Mouse (Mus musculus) kidney, adult 9 months (tissue): Measurements from ENCODE around the gene Peli2.

Experiments
- DNase-seq: peaks from one replicate; pipeline ENCODE4 v3.0.0; 2022

Peli2 gene

DNA sequence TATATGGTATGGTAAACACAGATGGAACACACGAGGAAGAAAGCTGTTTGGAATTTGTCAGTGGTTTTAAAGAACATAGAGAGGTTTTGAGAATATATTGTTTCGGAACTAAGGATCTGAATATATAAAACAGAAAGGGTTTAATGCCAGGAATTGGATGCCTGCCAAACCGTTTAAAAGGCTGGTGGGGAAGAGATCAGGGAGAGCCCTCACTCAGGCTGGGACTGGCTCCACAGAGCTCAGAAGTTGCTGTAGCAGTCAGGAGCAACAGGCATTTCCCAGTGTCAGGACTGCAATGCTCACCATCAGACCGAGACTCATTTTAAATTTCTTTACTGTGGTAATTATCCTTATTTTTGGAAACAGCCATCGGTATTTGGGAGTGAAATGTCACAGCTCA is 76.2 kb downstream of the Peli2 start:
- no peak for DNase-seq

GRCm38 (mm10) chr14:48197287-48197686 is 76.7 kb downstream of the Peli2 start:
- no peak for DNase-seq

- peak; percentile 30 for DNase-seq
Observed at GRCm38 (mm10) chr14:48198190-48198954, 77.7 kb downstream of the Peli2 start.

- DNase-seq: no peak
Observed at GRCm38 (mm10) chr14:48198957-48199356, 78.3 kb downstream of the Peli2 start.

DNA sequence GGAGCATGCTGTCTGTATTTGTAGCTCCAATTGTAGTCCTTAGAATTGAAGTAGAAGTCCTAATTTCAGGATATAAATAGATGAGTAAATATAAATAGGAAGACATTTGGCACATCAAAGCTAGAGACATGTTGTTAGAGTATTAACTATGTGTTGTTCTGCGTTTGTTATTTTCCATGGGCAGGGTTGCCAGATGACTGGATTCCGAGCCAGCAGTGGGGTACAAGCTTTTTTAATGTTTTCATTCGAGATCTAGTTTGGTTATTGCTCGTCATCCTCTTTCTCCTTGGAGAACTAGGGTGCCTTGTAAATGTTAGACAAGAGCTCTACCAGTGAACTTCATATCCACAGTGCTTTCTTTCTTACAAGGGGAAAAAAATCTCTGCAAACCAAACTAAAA is 78.9 kb downstream of the Peli2 start:
- no peak for DNase-seq

GRCm38 (mm10) chr14:48200291-48200690 is 79.7 kb downstream of the Peli2 start:
- no peak for DNase-seq

DNA sequence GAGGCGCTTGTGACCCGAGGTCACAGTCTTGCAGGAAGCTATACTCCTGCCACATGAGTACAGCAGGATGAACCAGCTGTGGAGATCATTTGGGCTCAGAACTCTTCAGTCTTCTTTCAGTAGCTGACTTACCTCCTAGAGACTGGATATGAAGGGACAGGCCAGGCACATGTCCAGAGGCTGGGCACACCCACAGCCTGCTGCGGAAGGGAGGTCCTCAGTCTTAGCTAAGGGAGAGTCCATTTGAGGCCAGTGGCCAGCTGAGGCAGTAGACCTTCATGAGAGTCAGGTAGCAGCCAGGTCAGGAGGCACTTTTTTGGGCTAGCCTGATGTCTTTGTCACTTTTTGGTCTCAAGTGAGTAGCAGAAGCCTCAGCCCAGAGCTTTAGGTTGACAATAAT is 80.2 kb downstream of the Peli2 start:
- no peak for DNase-seq

DNA sequence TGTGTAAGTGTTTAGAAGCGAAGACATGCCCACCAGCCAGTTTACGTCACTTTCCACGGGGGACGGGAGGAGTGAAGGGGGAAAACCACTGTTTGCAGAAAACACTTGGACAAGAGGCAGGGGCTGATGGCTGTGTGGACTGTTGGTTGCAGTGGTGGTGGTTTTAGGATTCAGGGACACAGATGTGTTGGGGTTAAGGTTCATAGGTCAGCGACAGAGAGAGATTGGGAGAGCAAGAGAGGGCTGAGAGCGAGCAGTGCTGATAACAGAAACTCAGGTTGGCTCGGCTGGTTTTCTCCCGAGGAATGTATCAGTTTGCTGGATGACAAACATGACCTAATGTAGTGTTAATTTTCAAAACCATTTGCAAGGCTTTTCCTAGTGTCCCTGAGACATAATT is 80.8 kb downstream of the Peli2 start:
- no peak for DNase-seq

DNA sequence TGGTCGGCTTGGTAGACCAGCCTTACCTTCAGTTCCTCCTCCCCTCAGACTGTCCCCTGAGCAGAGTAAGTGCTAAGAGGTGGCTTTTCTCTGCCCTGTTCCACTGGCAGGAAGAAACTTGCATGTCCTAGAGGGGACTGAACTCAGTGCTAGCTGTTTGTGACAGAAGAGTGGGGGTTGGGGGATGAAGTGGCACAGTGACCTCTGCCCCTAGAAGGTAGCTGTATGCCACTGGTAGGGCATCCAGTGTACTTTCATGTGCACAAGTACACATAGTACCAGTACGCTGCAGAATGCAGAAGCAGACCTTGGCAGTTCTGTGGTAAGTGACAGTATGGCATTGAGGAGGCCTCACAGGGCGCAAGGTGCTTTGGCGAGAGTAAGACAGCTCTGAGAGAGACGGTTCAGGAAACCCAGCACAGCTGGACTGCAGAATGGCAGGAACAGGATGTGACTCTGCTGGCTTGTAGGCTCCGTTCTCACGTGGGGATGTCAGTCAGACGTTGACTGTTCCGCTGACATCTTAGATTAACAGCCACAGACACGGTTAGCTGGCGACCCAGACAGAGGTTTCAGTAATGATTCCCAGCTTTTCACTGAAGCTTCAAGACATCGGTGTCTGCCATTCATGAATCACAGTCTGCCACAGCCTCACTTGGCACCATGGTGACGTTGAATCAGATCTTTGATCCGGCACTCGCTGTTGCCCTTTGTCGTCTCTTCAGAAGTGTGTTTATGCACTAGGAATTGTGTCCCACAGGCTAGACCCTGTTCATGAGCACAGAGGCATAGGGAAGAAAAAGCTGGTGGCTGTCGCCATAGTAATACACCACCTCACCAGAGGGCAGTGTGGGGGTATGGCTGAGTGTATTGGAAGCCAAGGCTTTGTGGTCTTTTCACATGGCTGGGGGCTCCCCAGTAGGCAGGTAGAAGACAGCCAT is 81.7 kb downstream of the Peli2 start:
- peak; percentile 24 for DNase-seq

- DNase-seq: no peak
Observed at GRCm38 (mm10) chr14:48205044-48205443, 84.4 kb downstream of the Peli2 start.

GRCm38 (mm10) chr14:48205635-48206034 is 85.0 kb downstream of the Peli2 start:
- peak; percentile 79 for DNase-seq

- DNase-seq: no peak
Observed at GRCm38 (mm10) chr14:48207119-48207518, 86.5 kb downstream of the Peli2 start.

DNA sequence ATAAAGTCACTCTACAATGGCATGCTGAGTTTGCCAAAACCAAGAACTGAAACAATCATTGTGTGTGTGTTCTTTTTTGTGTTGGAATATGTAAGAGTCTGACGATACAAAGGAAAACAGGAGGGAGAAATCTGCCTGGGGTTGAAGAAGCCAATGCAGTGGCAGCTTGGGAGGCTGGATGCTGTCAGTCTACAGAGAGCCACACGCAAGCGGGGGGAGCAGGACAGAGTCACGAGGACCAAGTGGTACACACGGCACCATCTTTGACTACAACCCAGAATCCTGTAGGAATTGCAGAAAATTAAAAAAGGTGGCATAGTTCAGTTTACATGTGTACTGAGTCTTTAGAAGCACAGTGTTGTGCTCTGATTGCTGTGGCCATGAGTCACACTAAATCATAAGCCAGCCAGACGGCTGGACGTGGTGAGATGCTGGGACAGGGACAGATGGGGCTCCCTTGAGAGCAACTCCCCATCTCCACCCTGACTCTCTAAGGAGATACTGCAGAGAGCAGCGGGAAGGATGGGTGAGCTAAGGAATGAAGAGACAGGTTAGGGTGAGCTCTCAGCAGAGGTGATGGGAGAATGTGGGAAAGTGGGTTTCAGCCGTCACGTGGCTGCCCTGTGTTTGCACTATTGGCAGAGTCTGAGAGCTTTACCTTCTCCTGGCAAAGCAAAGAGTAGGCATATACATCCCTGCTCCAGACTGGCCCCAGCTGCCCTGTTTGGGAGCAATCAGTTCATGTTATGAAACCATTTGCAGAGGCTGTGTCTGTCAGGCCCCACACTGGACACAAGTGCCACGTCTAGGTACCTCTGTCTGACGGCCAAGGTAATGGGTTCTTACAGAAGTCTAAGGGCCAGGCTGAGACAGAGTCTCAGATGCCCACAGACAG is 87.4 kb downstream of the Peli2 start:
- DNase-seq: no peak

- DNase-seq: no peak
Observed at GRCm38 (mm10) chr14:48209436-48209835, 88.8 kb downstream of the Peli2 start.

GRCm38 (mm10) chr14:48210089-48210488 is 89.5 kb downstream of the Peli2 start:
- no peak for DNase-seq

GRCm38 (mm10) chr14:48211526-48211925 is 90.9 kb downstream of the Peli2 start:
- DNase-seq: no peak

- no peak for DNase-seq
Observed at GRCm38 (mm10) chr14:48212839-48213238, 92.2 kb downstream of the Peli2 start.

DNA sequence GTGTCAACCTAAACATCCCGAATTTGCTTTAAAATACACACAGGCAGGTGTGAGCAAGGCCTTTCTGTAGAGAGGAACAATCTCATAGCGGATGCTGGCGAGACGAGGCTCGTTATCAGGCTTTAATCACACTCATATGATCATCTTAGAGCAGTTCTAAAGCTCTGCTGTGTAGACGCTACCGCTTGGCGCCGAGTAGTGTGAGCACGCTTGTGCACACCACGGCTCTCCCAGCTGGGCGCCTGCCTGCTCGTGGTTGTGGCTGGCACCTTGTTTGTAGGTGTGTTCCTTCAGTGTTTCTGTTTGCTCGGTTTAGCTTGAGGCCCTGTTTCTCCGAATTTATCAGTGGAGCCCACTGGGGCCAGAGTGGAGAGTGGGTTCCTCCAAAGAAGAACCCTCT is 93.0 kb downstream of the Peli2 start:
- no peak for DNase-seq

DNA sequence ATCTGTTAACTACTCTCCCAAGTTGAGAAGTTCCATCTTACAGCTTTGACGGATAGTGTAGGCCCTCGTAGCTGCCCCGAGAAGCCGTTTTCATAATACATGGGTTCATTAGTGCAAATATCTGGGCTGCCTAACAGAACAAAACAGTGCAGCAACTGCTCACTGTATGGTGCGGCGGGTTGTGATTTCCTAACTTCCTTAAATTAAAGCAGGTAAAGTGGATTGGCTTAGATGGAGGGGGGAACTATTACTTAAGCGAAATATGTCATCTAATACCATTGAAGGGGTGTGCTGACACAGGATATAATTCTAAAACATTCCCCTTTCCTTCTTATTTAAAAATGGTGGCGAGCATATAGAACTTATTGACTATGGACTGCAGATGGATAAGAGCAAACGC is 101.4 kb downstream of the Peli2 start:
- no peak for DNase-seq

DNA sequence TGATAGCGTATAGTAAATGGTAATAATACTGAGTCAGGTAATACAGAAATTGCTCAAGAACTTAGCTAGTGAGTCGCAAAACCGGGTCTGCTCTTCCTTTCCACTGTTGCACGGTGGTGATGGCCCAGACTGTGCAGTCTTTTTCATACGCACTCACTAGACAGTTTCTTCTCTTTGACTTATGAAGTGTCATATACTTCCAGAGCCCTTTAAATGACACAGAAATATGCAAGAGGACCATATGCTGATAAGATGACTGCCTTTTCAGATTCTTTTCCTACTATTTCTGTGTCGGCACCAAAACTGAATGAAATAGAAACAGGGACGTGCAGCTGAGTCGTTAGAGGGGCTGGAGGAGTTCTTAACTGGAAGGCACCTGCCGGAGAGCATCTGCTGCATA is 102.1 kb downstream of the Peli2 start:
- DNase-seq: no peak

DNA sequence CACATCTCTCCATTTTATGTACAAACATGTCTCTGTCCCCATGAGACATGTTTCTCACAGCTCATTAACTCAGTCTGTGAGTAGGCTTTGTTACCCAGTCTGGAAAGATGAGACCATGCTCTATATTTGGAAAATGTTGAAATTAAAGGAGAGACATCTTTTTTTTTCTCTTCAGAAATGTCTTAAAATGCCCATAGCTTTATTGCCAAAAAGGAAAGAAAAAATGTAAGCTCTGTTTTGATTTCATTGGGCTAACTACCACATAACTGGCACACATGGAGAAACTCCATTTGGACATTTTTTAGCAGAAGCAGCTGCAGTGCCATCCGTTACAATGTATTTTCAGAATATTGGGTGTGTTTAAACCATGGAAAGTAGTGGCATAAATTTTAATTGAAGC is 103.6 kb downstream of the Peli2 start:
- DNase-seq: no peak

GRCm38 (mm10) chr14:48224861-48225300 is 104.3 kb downstream of the Peli2 start:
- no peak for DNase-seq
